Mouse (Mus musculus) urinary bladder, postnatal 4 days (tissue): ENCODE data around the gene Pstk.
"Not testable (repeated sequence)": the region's sequence is repeated elsewhere in the genome, so short reads cannot be mapped to it uniquely, and the experiment has no call there.

ENCODE experiments used
- DNase-seq, 2 experiments: peaks; one replicate each; pipeline ENCODE4 v3.0.0; 2021 to 2022; ENCODE audit warnings: low spot score in 2 of 2

The Pstk gene

GRCm38 (mm10) chr7:131370648-131371469 lies at the start of gene Pstk:
TSS of gene Pstk (plus strand) at chr7:131371141.
- DNase-seq = peak; percentile 83 to 88

- DNase-seq = no peak
These were observed 48.7 kb upstream of the Pstk start, which contains the start of gene Cuzd1 for GRCm38 (mm10) chr7:131322192-131322591. TSS of gene Cuzd1 (minus strand) at chr7:131322292.

GRCm38 (mm10) chr7:131327054-131327453 lies 43.9 kb upstream of the Pstk start:
- DNase-seq = peak in 1 of 2 experiments; percentile 52

GRCm38 (mm10) chr7:131329416-131329815 lies 41.5 kb upstream of the Pstk start, which contains the start of gene Fam24b:
TSS of gene Fam24b (minus strand) at chr7:131329516.
- DNase-seq = no peak

GRCm38 (mm10) chr7:131331688-131332087 lies 39.3 kb upstream of the Pstk start:
- no peak for DNase-seq

- DNase-seq = no peak
These were observed 37.4 kb upstream of the Pstk start, which contains the start of gene Fam24a for GRCm38 (mm10) chr7:131333564-131333963. TSS of gene Fam24a (plus strand) at chr7:131333864.

- DNase-seq = no peak
These were observed 33.4 kb upstream of the Pstk start for GRCm38 (mm10) chr7:131337502-131338068.

- DNase-seq = no peak
These were observed 24.9 kb upstream of the Pstk start for GRCm38 (mm10) chr7:131345856-131346541.

- DNase-seq = no peak
These were observed 14.8 kb upstream of the Pstk start for GRCm38 (mm10) chr7:131356105-131356504.

GRCm38 (mm10) chr7:131362269-131362614 lies 8.7 kb upstream of the Pstk start:
- peak in 1 of 2 experiments; percentile 65 for DNase-seq

GRCm38 (mm10) chr7:131362615-131363300 lies 8.2 kb upstream of the Pstk start, which contains the start of gene 2310057M21Rik:
TSS of gene 2310057M21Rik (minus strand) at chr7:131362759.
- DNase-seq = peak; percentile 91 to 94

- DNase-seq = no peak
These were observed 6.8 kb upstream of the Pstk start for GRCm38 (mm10) chr7:131364131-131364530.

GRCm38 (mm10) chr7:131371470-131371860 lies 524 bp downstream of the Pstk start:
- no peak for DNase-seq

GRCm38 (mm10) chr7:131371880-131372651 lies 1.1 kb downstream of the Pstk start:
- no peak for DNase-seq

GRCm38 (mm10) chr7:131391761-131392160 lies 20.8 kb downstream of the Pstk start:
- not testable (repeated sequence) for DNase-seq

- no peak for DNase-seq
These were observed 38.5 kb downstream of the Pstk start for GRCm38 (mm10) chr7:131409321-131409987.

- DNase-seq = no peak
These were observed 39.0 kb downstream of the Pstk start for GRCm38 (mm10) chr7:131409988-131410385.

- peak; percentile 99 for DNase-seq
These were observed 39.6 kb downstream of the Pstk start, which contains the start of the genes Ikzf5 and Acadsb for GRCm38 (mm10) chr7:131410416-131411058. TSS of gene Ikzf5 (minus strand) at chr7:131410521. TSS of gene Acadsb (plus strand) at chr7:131410601.

GRCm38 (mm10) chr7:131411221-131411940 lies 40.4 kb downstream of the Pstk start:
- DNase-seq = no peak
